Mouse (Mus musculus): ENCODE results near the gene Gm20388. TPM values are rescaled to one million over a fixed set of nuclear protein-coding genes. Genes with fewer than 3 reads are reported as not detected.

Gm20388 gene
- polyA plus RNA-seq, 1 experiment from 2014 or later, result 1.4 TPM

DNA sequence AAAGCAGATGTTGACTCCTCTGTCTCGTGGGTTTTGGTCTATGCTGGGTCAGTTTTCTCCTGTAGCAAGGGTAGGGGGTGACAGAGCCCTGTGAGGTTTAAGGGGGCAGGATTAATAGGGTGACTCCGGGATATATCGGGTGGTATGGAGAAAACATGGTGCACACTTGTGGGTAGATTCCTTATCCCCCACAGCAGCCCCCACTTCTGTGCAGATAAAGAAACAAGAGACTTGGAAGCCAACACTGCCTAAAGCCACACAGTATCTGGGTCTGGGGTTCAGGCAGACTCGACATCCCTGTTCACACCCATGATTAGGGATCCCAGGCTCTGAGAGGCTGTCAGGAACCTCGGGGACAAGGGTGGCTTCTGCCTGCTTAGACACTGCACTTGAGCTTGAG lies 509.6 kb downstream of the Gm20388 start:
- H3K4me3 ChIP-seq (ENCODE audit: low read depth, low read length), result no peak overlapping the region
- no peak overlapping the region for H3K4me2 ChIP-seq (ENCODE audit: low read depth, low read length)
- H3K27ac ChIP-seq (ENCODE audit: low read length), result no peak overlapping the region
- no peak overlapping the region for H3K9ac ChIP-seq (ENCODE audit: low read depth, low read length)
- ATAC-seq (ENCODE audit: low read depth), result no peak
- peaks cover 46% of the 10 kb centered on the region for H3K4me1 ChIP-seq (ENCODE audit: control insufficient read depth, low read depth, low read length)
- peaks cover 6% of the 10 kb centered on the region for H3K27me3 ChIP-seq (ENCODE audit: control insufficient read depth, insufficient read depth, low read depth, low read length)
- no peaks in the 10 kb centered on the region for H3K9me3 ChIP-seq (replicated peaks; ENCODE audit: control insufficient read depth, low read length)
- no peaks in the 10 kb centered on the region for H3K36me3 ChIP-seq (ENCODE audit: control insufficient read depth, insufficient read depth)
- whole genome bisulfite sequencing (ENCODE audit: insufficient replicate concordance), result 22% methylated on average over 5 of the region's 5 CpGs

DNA sequence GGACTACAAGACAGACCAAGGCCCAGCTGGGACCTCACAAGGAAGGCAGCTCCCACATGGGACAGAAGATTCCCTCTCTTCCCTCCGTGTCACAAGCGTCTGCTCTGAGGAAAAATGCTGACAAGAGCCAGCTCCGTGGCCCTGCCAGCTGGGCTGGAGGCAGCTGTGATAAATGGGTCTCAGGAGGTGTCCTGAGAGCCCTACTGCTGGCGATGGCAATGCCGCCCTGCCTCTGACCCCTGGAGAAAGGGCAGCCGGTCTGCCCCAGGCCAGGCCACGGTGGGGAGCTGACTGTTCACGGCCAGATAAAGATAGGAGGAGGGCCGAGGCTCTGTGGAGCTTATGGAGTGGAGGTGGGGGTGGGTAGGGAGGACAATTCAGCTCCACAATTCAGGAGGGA lies 511.0 kb downstream of the Gm20388 start:
- no peaks in the 10 kb centered on the region for H3K9me3 ChIP-seq (replicated peaks; ENCODE audit: control insufficient read depth, low read length)
- H3K9ac ChIP-seq (ENCODE audit: low read depth, low read length), result peak overlapping the region; percentile 15; the same call in 1 of the 2 replicates
- H3K4me3 ChIP-seq (ENCODE audit: low read depth, low read length), result no peak overlapping the region
- WGBS (ENCODE audit: insufficient replicate concordance), result 24% methylated on average over 9 of the region's 9 CpGs
- no peak for ATAC-seq (ENCODE audit: low read depth)
- no peak overlapping the region for H3K27ac ChIP-seq (ENCODE audit: low read length)
- no peak overlapping the region for H3K4me2 ChIP-seq (ENCODE audit: low read depth, low read length)
- peaks cover 51% of the 10 kb centered on the region for H3K4me1 ChIP-seq (ENCODE audit: control insufficient read depth, low read depth, low read length)
- H3K36me3 ChIP-seq (ENCODE audit: control insufficient read depth, insufficient read depth), result no peaks in the 10 kb centered on the region
- H3K27me3 ChIP-seq (ENCODE audit: control insufficient read depth, insufficient read depth, low read depth, low read length), result no peaks in the 10 kb centered on the region

- no peak for ATAC-seq (ENCODE audit: low read depth)
- Histone ChIP-seq H3K9ac (ENCODE audit: low read depth, low read length) (no peak overlapping the region), H3K4me2 (ENCODE audit: low read depth, low read length) (no peak overlapping the region), H3K27me3 (ENCODE audit: control insufficient read depth, insufficient read depth, low read depth, low read length) (no peaks in the 10 kb centered on the region), H3K4me1 (ENCODE audit: control insufficient read depth, low read depth, low read length) (peaks cover 46% of the 10 kb centered on the region), H3K27ac (ENCODE audit: low read length) (no peak overlapping the region), H3K4me3 (ENCODE audit: low read depth, low read length) (no peak overlapping the region), H3K36me3 (ENCODE audit: control insufficient read depth, insufficient read depth) (no peaks in the 10 kb centered on the region), H3K9me3 (replicated peaks; ENCODE audit: control insufficient read depth, low read length) (no peaks in the 10 kb centered on the region)
- 69% methylated on average over 8 of the region's 8 CpGs for WGBS (ENCODE audit: insufficient replicate concordance)
Observed at GRCm38 (mm10) chr8:120422236-120422635, 511.6 kb downstream of the Gm20388 start.

GRCm38 (mm10) chr8:120423576-120423975 lies 512.9 kb downstream of the Gm20388 start:
- H3K9ac ChIP-seq (ENCODE audit: low read depth, low read length), result no peak overlapping the region
- no peak overlapping the region for H3K27ac ChIP-seq (ENCODE audit: low read length)
- H3K4me3 ChIP-seq (ENCODE audit: low read depth, low read length), result no peak overlapping the region
- H3K27me3 ChIP-seq (ENCODE audit: control insufficient read depth, insufficient read depth, low read depth, low read length), result no peaks in the 10 kb centered on the region
- H3K9me3 ChIP-seq (replicated peaks; ENCODE audit: control insufficient read depth, low read length), result no peaks in the 10 kb centered on the region
- H3K4me1 ChIP-seq (ENCODE audit: control insufficient read depth, low read depth, low read length), result peaks cover 37% of the 10 kb centered on the region
- no peak overlapping the region for H3K4me2 ChIP-seq (ENCODE audit: low read depth, low read length)
- ATAC-seq (ENCODE audit: low read depth), result no peak
- H3K36me3 ChIP-seq (ENCODE audit: control insufficient read depth, insufficient read depth), result no peaks in the 10 kb centered on the region
- 17% methylated on average over 7 of the region's 7 CpGs for WGBS (ENCODE audit: insufficient replicate concordance)

- Histone ChIP-seq H3K27ac (ENCODE audit: low read length) (no peak overlapping the region), H3K4me1 (ENCODE audit: control insufficient read depth, low read depth, low read length) (peaks cover 34% of the 10 kb centered on the region), H3K9ac (ENCODE audit: low read depth, low read length) (no peak overlapping the region), H3K4me2 (ENCODE audit: low read depth, low read length) (no peak overlapping the region), H3K27me3 (ENCODE audit: control insufficient read depth, insufficient read depth, low read depth, low read length) (no peaks in the 10 kb centered on the region), H3K9me3 (replicated peaks; ENCODE audit: control insufficient read depth, low read length) (no peaks in the 10 kb centered on the region), H3K36me3 (ENCODE audit: control insufficient read depth, insufficient read depth) (no peaks in the 10 kb centered on the region), H3K4me3 (ENCODE audit: low read depth, low read length) (no peak overlapping the region)
- ATAC-seq (ENCODE audit: low read depth), result no peak
- 64% methylated on average over 4 of the region's 4 CpGs for WGBS (ENCODE audit: insufficient replicate concordance)
Observed at GRCm38 (mm10) chr8:120424829-120425198, 514.2 kb downstream of the Gm20388 start.

DNA sequence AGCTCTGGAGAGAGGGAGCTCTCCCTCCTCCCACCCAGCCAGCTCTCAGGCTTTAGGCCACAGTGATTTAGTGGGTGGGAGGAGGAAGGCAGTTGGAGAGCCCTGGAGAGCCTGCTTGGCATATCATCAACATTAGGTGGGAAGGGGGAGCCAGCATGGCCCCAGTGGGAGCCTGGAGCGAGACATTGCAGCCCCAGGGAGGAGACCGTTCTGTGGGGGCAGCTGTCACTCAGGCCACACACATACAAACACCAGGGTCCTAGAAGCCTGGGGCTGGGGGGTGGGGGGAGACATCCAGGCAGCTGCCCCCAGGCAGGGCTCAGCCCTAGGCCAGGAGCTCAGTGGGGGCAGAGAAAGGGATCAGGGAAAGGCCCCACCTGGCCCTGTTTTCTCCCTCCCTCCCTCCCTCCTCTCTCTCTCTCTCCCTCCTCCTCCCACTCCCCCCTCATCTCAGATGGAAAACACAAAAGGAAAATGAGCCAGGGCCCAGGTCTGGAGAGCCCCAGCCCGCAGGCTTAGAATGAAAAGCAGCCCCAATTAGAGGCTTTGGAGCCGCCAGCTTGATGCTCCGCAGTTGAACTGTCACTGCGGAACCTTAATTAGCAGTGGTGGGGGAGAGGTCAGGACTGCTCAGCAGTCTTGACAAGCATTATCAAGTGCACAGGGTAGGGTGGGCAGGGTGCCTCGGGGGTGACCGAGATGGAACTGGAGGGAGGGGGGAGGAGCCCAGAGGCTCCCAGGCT lies 514.7 kb downstream of the Gm20388 start:
- Histone ChIP-seq H3K4me1 (ENCODE audit: control insufficient read depth, low read depth, low read length) (peaks cover 31% of the 10 kb centered on the region), H3K36me3 (ENCODE audit: control insufficient read depth, insufficient read depth) (no peaks in the 10 kb centered on the region), H3K9me3 (replicated peaks; ENCODE audit: control insufficient read depth, low read length) (no peaks in the 10 kb centered on the region), H3K27ac (ENCODE audit: low read length) (no peak overlapping the region), H3K4me2 (ENCODE audit: low read depth, low read length) (no peak overlapping the region), H3K4me3 (ENCODE audit: low read depth, low read length) (no peak overlapping the region), H3K9ac (ENCODE audit: low read depth, low read length) (no peak overlapping the region), H3K27me3 (ENCODE audit: control insufficient read depth, insufficient read depth, low read depth, low read length) (no peaks in the 10 kb centered on the region)
- ATAC-seq (ENCODE audit: low read depth), result peak; percentile 53
- WGBS (ENCODE audit: insufficient replicate concordance), result 50% methylated on average over 8 of the region's 8 CpGs

GRCm38 (mm10) chr8:120426105-120426504 lies 515.5 kb downstream of the Gm20388 start:
- no peak overlapping the region for H3K4me2 ChIP-seq (ENCODE audit: low read depth, low read length)
- H3K4me1 ChIP-seq (ENCODE audit: control insufficient read depth, low read depth, low read length), result peaks cover 29% of the 10 kb centered on the region
- no peak overlapping the region for H3K9ac ChIP-seq (ENCODE audit: low read depth, low read length)
- no peaks in the 10 kb centered on the region for H3K27me3 ChIP-seq (ENCODE audit: control insufficient read depth, insufficient read depth, low read depth, low read length)
- no peak overlapping the region for H3K27ac ChIP-seq (ENCODE audit: low read length)
- ATAC-seq (ENCODE audit: low read depth), result 0 out of 2 replicates have a peak, but pooled peaks have one; percentile 5
- no peaks in the 10 kb centered on the region for H3K9me3 ChIP-seq (replicated peaks; ENCODE audit: control insufficient read depth, low read length)
- WGBS (ENCODE audit: insufficient replicate concordance), result 10% methylated on average over 1 of the region's 1 CpGs
- H3K4me3 ChIP-seq (ENCODE audit: low read depth, low read length), result no peak overlapping the region
- H3K36me3 ChIP-seq (ENCODE audit: control insufficient read depth, insufficient read depth), result no peaks in the 10 kb centered on the region

GRCm38 (mm10) chr8:120426622-120427385 lies 516.2 kb downstream of the Gm20388 start:
- ATAC-seq (ENCODE audit: low read depth), result no peak
- Histone ChIP-seq H3K36me3 (ENCODE audit: control insufficient read depth, insufficient read depth) (no peaks in the 10 kb centered on the region), H3K27me3 (ENCODE audit: control insufficient read depth, insufficient read depth, low read depth, low read length) (no peaks in the 10 kb centered on the region), H3K9me3 (replicated peaks; ENCODE audit: control insufficient read depth, low read length) (no peaks in the 10 kb centered on the region), H3K9ac (ENCODE audit: low read depth, low read length) (no peak overlapping the region), H3K4me2 (ENCODE audit: low read depth, low read length) (no peak overlapping the region), H3K4me3 (ENCODE audit: low read depth, low read length) (no peak overlapping the region), H3K27ac (ENCODE audit: low read length) (no peak overlapping the region), H3K4me1 (ENCODE audit: control insufficient read depth, low read depth, low read length) (peaks cover 22% of the 10 kb centered on the region)
- WGBS (ENCODE audit: insufficient replicate concordance), result 51% methylated on average over 20 of the region's 20 CpGs

DNA sequence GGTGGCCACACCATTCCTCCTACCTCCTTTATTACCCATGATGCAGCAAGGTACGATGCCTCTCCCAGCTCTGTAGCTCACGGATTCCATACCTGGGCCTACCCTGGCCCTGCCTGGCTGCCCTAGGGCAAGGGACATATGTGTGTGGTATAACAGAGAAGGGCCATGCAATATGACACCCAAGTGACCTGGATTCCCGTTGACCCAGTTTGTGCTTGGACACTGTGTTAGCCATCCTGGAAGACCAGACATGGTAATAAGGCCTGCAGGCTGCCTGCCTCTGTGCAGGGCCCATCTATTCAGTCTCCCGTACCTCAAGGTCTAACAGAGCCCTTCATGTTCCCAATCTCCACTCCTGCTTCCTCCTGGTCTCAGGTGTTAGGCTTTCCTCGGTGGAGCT lies 517.9 kb downstream of the Gm20388 start:
- H3K9me3 ChIP-seq (replicated peaks; ENCODE audit: control insufficient read depth, low read length), result peaks cover under 1% of the 10 kb centered on the region; the same call in 1 of the 2 replicates
- H3K4me2 ChIP-seq (ENCODE audit: low read depth, low read length), result no peak overlapping the region
- no peak overlapping the region for H3K27ac ChIP-seq (ENCODE audit: low read length)
- no peak overlapping the region for H3K9ac ChIP-seq (ENCODE audit: low read depth, low read length)
- WGBS (ENCODE audit: insufficient replicate concordance), result 80% methylated on average over 5 of the region's 5 CpGs
- H3K27me3 ChIP-seq (ENCODE audit: control insufficient read depth, insufficient read depth, low read depth, low read length), result no peaks in the 10 kb centered on the region
- H3K4me3 ChIP-seq (ENCODE audit: low read depth, low read length), result no peak overlapping the region
- ATAC-seq (ENCODE audit: low read depth), result no peak
- H3K36me3 ChIP-seq (ENCODE audit: control insufficient read depth, insufficient read depth), result no peaks in the 10 kb centered on the region
- peaks cover 16% of the 10 kb centered on the region for H3K4me1 ChIP-seq (ENCODE audit: control insufficient read depth, low read depth, low read length)

Measured in liver, embryonic 16.5 days (tissue).